Mouse (Mus musculus): Measurements from ENCODE around the gene Tmem81. TPM values are rescaled to one million over a fixed set of nuclear protein-coding genes. Genes with fewer than 3 reads are reported as not detected.

Tmem81 gene
- polyA plus RNA-seq, 2 experiments, result 1.8 to 3.5 TPM

- H3K27ac ChIP-seq (replicated peaks; ENCODE audit: low read depth, low read length), result no peak overlapping the region
- no peak overlapping the region for H3K4me3 ChIP-seq (replicated peaks; ENCODE audit: low read length)
- no peak for TF ChIP-seq POLR2A (IDR thresholded peaks at IDR 0.05; ENCODE audit: borderline replicate concordance, extremely low read depth, insufficient read depth, insufficient read length)
- WGBS, result 94% methylated on average over 7 of the region's 7 CpGs
- H3K4me1 ChIP-seq (ENCODE audit: control insufficient read depth, insufficient read depth, low read length), result 0 out of 2 replicates have a peak, but pooled peaks cover 2% of the 10 kb centered on the region
- no peaks in the 10 kb centered on the region for H3K9me3 ChIP-seq (ENCODE audit: control insufficient read depth, low read length)
- DNase-seq (ENCODE audit: low spot score) (no peak), ATAC-seq (ENCODE audit: low FRiP score, low read depth) (no peak)
- no peak overlapping the region for H3K9ac ChIP-seq (ENCODE audit: low read depth, low read length, severe bottlenecking)
- H3K27me3 ChIP-seq (ENCODE audit: control insufficient read depth, insufficient read depth, low read length), result no peaks in the 10 kb centered on the region
- H3K4me2 ChIP-seq (replicated peaks; ENCODE audit: low read depth, low read length, severe bottlenecking), result no peak overlapping the region
- H3K36me3 ChIP-seq (ENCODE audit: control insufficient read depth, insufficient read depth, low read length), result peaks cover 61% of the 10 kb centered on the region
These were observed 626 bp downstream of the Tmem81 start for GRCm38 (mm10) chr1:132506656-132507055.

DNA sequence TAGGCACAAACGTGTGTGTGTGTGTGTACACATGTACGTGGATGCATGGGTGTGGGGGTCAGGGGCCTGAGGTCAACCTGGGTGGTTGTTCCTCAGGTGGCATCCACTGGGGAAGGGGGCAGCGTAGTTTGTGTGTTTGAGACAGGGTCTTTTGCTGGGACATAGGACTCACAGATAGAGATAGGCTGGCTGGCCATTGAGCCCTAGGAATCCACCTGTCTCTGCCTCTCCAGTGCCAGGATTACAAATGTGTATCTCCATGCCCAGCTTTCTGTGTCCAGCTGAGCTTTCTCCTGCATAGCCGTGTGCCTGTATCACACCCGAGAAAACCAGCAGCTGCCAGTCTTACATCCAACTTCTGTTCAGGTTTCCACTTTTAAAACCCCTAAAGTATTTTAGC, 3.7 kb downstream of the Tmem81 start:
- H3K36me3 ChIP-seq (ENCODE audit: control insufficient read depth, insufficient read depth, low read length), result peaks cover 39% of the 10 kb centered on the region
- H3K27me3 ChIP-seq (ENCODE audit: control insufficient read depth, insufficient read depth, low read length), result no peaks in the 10 kb centered on the region
- 83% methylated on average over 5 of the region's 5 CpGs for WGBS
- H3K4me2 ChIP-seq (replicated peaks; ENCODE audit: low read depth, low read length, severe bottlenecking), result no peak overlapping the region
- TF ChIP-seq POLR2A (IDR thresholded peaks at IDR 0.05; ENCODE audit: borderline replicate concordance, extremely low read depth, insufficient read depth, insufficient read length), result no peak
- no peak overlapping the region for H3K27ac ChIP-seq (replicated peaks; ENCODE audit: low read depth, low read length)
- no peak overlapping the region for H3K9ac ChIP-seq (ENCODE audit: low read depth, low read length, severe bottlenecking)
- no peaks in the 10 kb centered on the region for H3K9me3 ChIP-seq (ENCODE audit: control insufficient read depth, low read length)
- H3K4me3 ChIP-seq (replicated peaks; ENCODE audit: low read length), result no peak overlapping the region
- ATAC-seq (ENCODE audit: low FRiP score, low read depth) (no peak), DNase-seq (ENCODE audit: low spot score) (no peak)
- H3K4me1 ChIP-seq (ENCODE audit: control insufficient read depth, insufficient read depth, low read length), result 0 out of 2 replicates have a peak, but pooled peaks cover 5% of the 10 kb centered on the region

GRCm38 (mm10) chr1:132511521-132511920, 5.5 kb downstream of the Tmem81 start:
- H3K4me1 ChIP-seq (ENCODE audit: control insufficient read depth, insufficient read depth, low read length), result 0 out of 2 replicates have a peak, but pooled peaks cover 5% of the 10 kb centered on the region
- H3K4me3 ChIP-seq (replicated peaks; ENCODE audit: low read length), result no peak overlapping the region
- 25% methylated on average over 8 of the region's 8 CpGs for WGBS
- TF ChIP-seq POLR2A (IDR thresholded peaks at IDR 0.05; ENCODE audit: borderline replicate concordance, extremely low read depth, insufficient read depth, insufficient read length), result no peak
- H3K27ac ChIP-seq (replicated peaks; ENCODE audit: low read depth, low read length), result no peak overlapping the region
- DNase-seq (ENCODE audit: low spot score), result no peak
- H3K36me3 ChIP-seq (ENCODE audit: control insufficient read depth, insufficient read depth, low read length), result peaks cover 23% of the 10 kb centered on the region
- no peak overlapping the region for H3K4me2 ChIP-seq (replicated peaks; ENCODE audit: low read depth, low read length, severe bottlenecking)
- no peaks in the 10 kb centered on the region for H3K9me3 ChIP-seq (ENCODE audit: control insufficient read depth, low read length)
- no peaks in the 10 kb centered on the region for H3K27me3 ChIP-seq (ENCODE audit: control insufficient read depth, insufficient read depth, low read length)
- H3K9ac ChIP-seq (ENCODE audit: low read depth, low read length, severe bottlenecking), result no peak overlapping the region
- ATAC-seq (ENCODE audit: low FRiP score, low read depth), result peak; percentile 44

DNA sequence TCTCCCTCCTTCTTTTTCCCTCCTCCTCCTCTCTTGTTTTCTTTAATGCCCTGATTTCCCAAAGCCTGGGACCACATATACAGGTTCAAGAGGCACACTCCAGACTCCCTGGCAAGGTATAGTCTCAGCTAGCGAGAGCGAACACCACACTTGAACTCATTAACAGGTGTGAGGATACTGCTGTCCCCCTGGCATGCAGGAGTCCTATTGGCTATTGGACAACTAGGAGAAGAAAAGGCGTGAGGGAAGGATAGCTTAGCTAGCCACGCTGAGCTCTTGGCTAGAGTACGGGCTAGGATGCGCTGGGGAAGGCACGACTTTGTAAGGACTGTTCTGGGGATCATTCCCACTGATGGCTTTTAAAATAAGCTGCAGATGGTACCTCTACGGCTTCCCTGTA, 6.1 kb downstream of the Tmem81 start:
- Histone ChIP-seq H3K9ac (ENCODE audit: low read depth, low read length, severe bottlenecking) (no peak overlapping the region), H3K4me3 (replicated peaks; ENCODE audit: low read length) (no peak overlapping the region), H3K9me3 (ENCODE audit: control insufficient read depth, low read length) (no peaks in the 10 kb centered on the region), H3K27ac (replicated peaks; ENCODE audit: low read depth, low read length) (no peak overlapping the region), H3K36me3 (ENCODE audit: control insufficient read depth, insufficient read depth, low read length) (peaks cover 17% of the 10 kb centered on the region), H3K4me2 (replicated peaks; ENCODE audit: low read depth, low read length, severe bottlenecking) (no peak overlapping the region), H3K27me3 (ENCODE audit: control insufficient read depth, insufficient read depth, low read length) (no peaks in the 10 kb centered on the region), H3K4me1 (ENCODE audit: control insufficient read depth, insufficient read depth, low read length) (0 out of 2 replicates have a peak, but pooled peaks cover 5% of the 10 kb centered on the region)
- 76% methylated on average over 8 of the region's 8 CpGs for WGBS
- no peak for ATAC-seq (ENCODE audit: low FRiP score, low read depth)
- no peak for DNase-seq (ENCODE audit: low spot score)
- TF ChIP-seq POLR2A (IDR thresholded peaks at IDR 0.05; ENCODE audit: borderline replicate concordance, extremely low read depth, insufficient read depth, insufficient read length), result no peak

DNA sequence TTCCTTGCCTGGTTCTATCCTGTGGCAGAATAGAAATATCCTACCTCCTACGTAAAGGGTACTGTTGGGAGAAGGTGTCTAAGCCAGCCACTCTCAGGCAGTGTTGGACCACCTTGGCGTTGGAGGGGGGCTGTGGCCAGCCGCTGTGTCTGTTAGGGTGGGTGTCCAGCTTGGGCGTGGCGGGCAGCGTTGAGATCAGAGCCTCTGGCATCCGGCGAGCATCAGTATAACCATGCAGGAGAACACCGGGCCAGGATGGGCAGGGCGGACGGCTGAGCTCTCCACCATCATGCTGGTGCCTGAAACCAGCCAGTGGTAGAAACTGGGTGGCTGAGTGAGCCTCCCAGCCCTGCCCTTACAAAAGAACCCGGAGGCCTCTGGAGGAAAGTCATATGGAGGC, 9.3 kb downstream of the Tmem81 start:
- Histone ChIP-seq H3K9me3 (ENCODE audit: control insufficient read depth, low read length) (no peaks in the 10 kb centered on the region), H3K4me3 (replicated peaks; ENCODE audit: low read length) (no peak overlapping the region), H3K27me3 (ENCODE audit: control insufficient read depth, insufficient read depth, low read length) (no peaks in the 10 kb centered on the region), H3K4me2 (replicated peaks; ENCODE audit: low read depth, low read length, severe bottlenecking) (no peak overlapping the region), H3K4me1 (ENCODE audit: control insufficient read depth, insufficient read depth, low read length) (0 out of 2 replicates have a peak, but pooled peaks cover 5% of the 10 kb centered on the region), H3K9ac (ENCODE audit: low read depth, low read length, severe bottlenecking) (no peak overlapping the region), H3K27ac (replicated peaks; ENCODE audit: low read depth, low read length) (no peak overlapping the region), H3K36me3 (ENCODE audit: control insufficient read depth, insufficient read depth, low read length) (no peaks in the 10 kb centered on the region)
- ATAC-seq (ENCODE audit: low FRiP score, low read depth) (no peak), DNase-seq (ENCODE audit: low spot score) (no peak)
- TF ChIP-seq POLR2A (IDR thresholded peaks at IDR 0.05; ENCODE audit: borderline replicate concordance, extremely low read depth, insufficient read depth, insufficient read length), result no peak
- 92% methylated on average over 12 of the region's 12 CpGs for WGBS

DNA sequence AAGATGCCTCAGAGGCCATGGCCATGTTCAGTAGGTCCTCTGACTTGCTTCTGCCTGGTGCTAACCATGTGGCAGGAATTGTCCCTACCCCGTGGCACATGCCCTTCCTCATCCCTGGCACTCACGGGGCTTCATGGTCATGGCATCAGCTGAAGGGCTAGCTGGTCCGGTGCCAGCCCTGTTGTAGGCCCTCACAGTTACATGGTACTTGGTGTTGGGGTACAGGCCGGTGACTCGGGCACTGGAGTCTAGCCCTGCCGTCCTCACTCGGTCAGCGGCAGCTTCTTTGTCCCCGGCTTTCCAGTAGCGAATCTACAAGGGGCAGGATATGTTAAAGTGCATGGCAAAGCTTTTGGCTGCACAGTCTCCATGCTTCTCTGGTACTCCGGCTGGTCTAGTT, 10.7 kb downstream of the Tmem81 start:
- Histone ChIP-seq H3K36me3 (ENCODE audit: control insufficient read depth, insufficient read depth, low read length) (no peaks in the 10 kb centered on the region), H3K9ac (ENCODE audit: low read depth, low read length, severe bottlenecking) (no peak overlapping the region), H3K4me2 (replicated peaks; ENCODE audit: low read depth, low read length, severe bottlenecking) (no peak overlapping the region), H3K4me1 (ENCODE audit: control insufficient read depth, insufficient read depth, low read length) (0 out of 2 replicates have a peak, but pooled peaks cover 1% of the 10 kb centered on the region), H3K9me3 (ENCODE audit: control insufficient read depth, low read length) (no peaks in the 10 kb centered on the region), H3K27ac (replicated peaks; ENCODE audit: low read depth, low read length) (no peak overlapping the region), H3K27me3 (ENCODE audit: control insufficient read depth, insufficient read depth, low read length) (no peaks in the 10 kb centered on the region), H3K4me3 (replicated peaks; ENCODE audit: low read length) (no peak overlapping the region)
- DNase-seq (ENCODE audit: low spot score) (no peak), ATAC-seq (ENCODE audit: low FRiP score, low read depth) (no peak)
- WGBS, result 91% methylated on average over 11 of the region's 11 CpGs
- no peak for TF ChIP-seq POLR2A (IDR thresholded peaks at IDR 0.05; ENCODE audit: borderline replicate concordance, extremely low read depth, insufficient read depth, insufficient read length)
